Mouse (Mus musculus) lung, postnatal 0 days (tissue): ENCODE data around the gene Slc39a13.

Experiments
- CTCF ChIP-seq: IDR thresholded peaks from 2 replicates; pipeline ENCODE4 v1.5.1; 2016; ENCODE audit warnings: antibody characterized with exemption, mild to moderate bottlenecking
- EP300 ChIP-seq: IDR thresholded peaks from 2 replicates; pipeline ENCODE4 v1.6.1; 2016; ENCODE audit warnings: antibody characterized with exemption, mild to moderate bottlenecking, control low read depth

DNA sequence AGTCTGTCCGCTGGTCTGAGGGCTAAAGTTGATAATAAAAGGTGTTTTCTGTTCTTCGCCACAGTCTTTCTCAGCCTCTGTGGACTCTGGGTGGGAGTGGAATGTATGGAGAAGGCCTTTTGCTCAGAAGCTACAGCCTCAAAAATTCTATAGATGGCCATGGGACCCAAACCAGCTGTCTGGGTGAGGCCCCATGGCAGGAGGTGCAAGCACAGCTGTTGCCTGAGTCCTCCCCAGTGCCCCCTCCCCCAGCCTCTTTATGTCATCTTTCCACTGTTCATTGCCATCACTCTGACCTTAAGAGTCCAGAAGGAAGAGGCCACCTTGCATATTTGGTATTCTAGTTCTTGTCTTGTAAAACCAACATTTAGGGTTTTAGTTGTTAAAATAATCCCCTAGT lies 10.8 kb downstream of the Slc39a13 start:
- TF ChIP-seq CTCF (no peak), EP300 (no peak)
